Mouse (Mus musculus) liver, adult 2 months (tissue): Measurements from ENCODE around the gene Mlycd. TPM values are rescaled to one million over a fixed set of nuclear protein-coding genes. Genes with fewer than 3 reads are reported as not detected.

Source experiments
- DNase-seq: peaks from one replicate; pipeline ENCODE4 v3.0.0-alpha.2; 2011; ENCODE audit warnings: low read depth, low spot score; ENCODE audit errors: extremely low read depth
- H3K27ac ChIP-seq: fragments of 200-500 bp; replicated peaks from 2 replicates; pipeline ENCODE4 v1.5.1; 2012; ENCODE audit warnings: low read depth, mild to moderate bottlenecking, control low read depth, inconsistent platforms, low read length; ENCODE audit not compliant: insufficient read depth
- H3K27me3 ChIP-seq: fragments of 200-500 bp; 2 replicates; pipeline ENCODE4 v1.6.1; 2012; ENCODE audit warnings: mild to moderate bottlenecking, moderate library complexity, low read length, inconsistent platforms; ENCODE audit not compliant: control insufficient read depth, insufficient read depth
- H3K36me3 ChIP-seq: fragments of 200-500 bp; 2 replicates; pipeline ENCODE4 v1.6.1; 2012; ENCODE audit warnings: low read length, inconsistent platforms; ENCODE audit not compliant: control insufficient read depth, insufficient read depth
- H3K4me1 ChIP-seq: fragments of 200-500 bp; 2 replicates; pipeline ENCODE4 v1.6.1; 2011; ENCODE audit warnings: low read length; ENCODE audit not compliant: control insufficient read depth, insufficient read depth
- H3K4me3 ChIP-seq: fragments of 200-500 bp; 2 replicates; pipeline ENCODE4 v1.5.1; 2011; ENCODE audit warnings: low read depth, mild to moderate bottlenecking, control low read depth, low read length, moderate library complexity; ENCODE audit not compliant: insufficient read depth
- H3K79me2 ChIP-seq: fragments of 200-500 bp; 2 replicates; pipeline ENCODE4 v1.6.1; 2012; ENCODE audit warnings: inconsistent platforms, mild to moderate bottlenecking, low read length, moderate library complexity; ENCODE audit not compliant: control insufficient read depth, insufficient read depth
- H3K9ac ChIP-seq: fragments of 200-500 bp; 2 replicates; pipeline ENCODE4 v1.6.1; 2012; ENCODE audit warnings: low read depth, mild to moderate bottlenecking, control low read depth, inconsistent platforms, low read length
- CTCF ChIP-seq: fragments of 200-500 bp; IDR thresholded peaks from 2 replicates; pipeline ENCODE4 v1.5.1; 2011; ENCODE audit warnings: low read depth, low read length, control low read depth
- POLR2A ChIP-seq: fragments of 200-500 bp; IDR thresholded peaks from 2 replicates; pipeline ENCODE4 v1.6.1; 2011; ENCODE audit warnings: low read length, control low read depth; ENCODE audit not compliant: insufficient read depth; ENCODE audit errors: extremely low read depth
- WGBS: fragments of 180-500 bp; shearing (Covaris S2); methylation state at CpG from one replicate; pipeline ENCODE4 v1.1.7; 2018; 5-methylcytosine and 5-hydroxymethylcytosine counted together
- polyA plus RNA-seq: library from polyadenylated mRNA; depleted of rRNA; stranded (reverse); fragments of >200 nt; gene quantifications from 2 replicates; pipeline ENCODE4 v1.2.3, GENCODE M21; 2012
- total RNA-seq: library from RNA; depleted of rRNA; stranded (reverse); fragments of >200 nt; gene quantifications from 2 replicates; pipeline ENCODE4 v1.2.3, GENCODE M21; 2014

Gene Mlycd
- total and polyA plus RNA-seq, 2 experiments = 57.3 to 115 TPM

- H3K27ac ChIP-seq = peak overlapping the region; percentile 47
- peaks cover 54% of the 10 kb centered on the region for H3K4me1 ChIP-seq
- H3K4me3 ChIP-seq = no peak overlapping the region
- no peak for DNase-seq
- 46% methylated on average over 10 of the region's 10 CpGs for WGBS
- no peaks in the 10 kb centered on the region for H3K27me3 ChIP-seq
- TF ChIP-seq CTCF (no peak), POLR2A (no peak)
- no peaks in the 10 kb centered on the region for H3K79me2 ChIP-seq
- no peak overlapping the region for H3K9ac ChIP-seq
- no peaks in the 10 kb centered on the region for H3K36me3 ChIP-seq
These were observed 30.1 kb downstream of the Mlycd start for GRCm38 (mm10) chr8:119424740-119425139.

GRCm38 (mm10) chr8:119425533-119425932 lies 30.9 kb downstream of the Mlycd start:
- TF ChIP-seq CTCF (peak; percentile 35), POLR2A (no peak)
- Histone ChIP-seq H3K27me3 (no peaks in the 10 kb centered on the region), H3K27ac (peak overlapping the region; percentile 65), H3K4me1 (peaks cover 59% of the 10 kb centered on the region), H3K36me3 (no peaks in the 10 kb centered on the region), H3K79me2 (no peaks in the 10 kb centered on the region), H3K4me3 (no peak overlapping the region), H3K9ac (peak overlapping the region; percentile 12; the same call in 1 of the 2 replicates)
- 45% methylated on average over 10 of the region's 10 CpGs for WGBS
- no peak for DNase-seq

DNA sequence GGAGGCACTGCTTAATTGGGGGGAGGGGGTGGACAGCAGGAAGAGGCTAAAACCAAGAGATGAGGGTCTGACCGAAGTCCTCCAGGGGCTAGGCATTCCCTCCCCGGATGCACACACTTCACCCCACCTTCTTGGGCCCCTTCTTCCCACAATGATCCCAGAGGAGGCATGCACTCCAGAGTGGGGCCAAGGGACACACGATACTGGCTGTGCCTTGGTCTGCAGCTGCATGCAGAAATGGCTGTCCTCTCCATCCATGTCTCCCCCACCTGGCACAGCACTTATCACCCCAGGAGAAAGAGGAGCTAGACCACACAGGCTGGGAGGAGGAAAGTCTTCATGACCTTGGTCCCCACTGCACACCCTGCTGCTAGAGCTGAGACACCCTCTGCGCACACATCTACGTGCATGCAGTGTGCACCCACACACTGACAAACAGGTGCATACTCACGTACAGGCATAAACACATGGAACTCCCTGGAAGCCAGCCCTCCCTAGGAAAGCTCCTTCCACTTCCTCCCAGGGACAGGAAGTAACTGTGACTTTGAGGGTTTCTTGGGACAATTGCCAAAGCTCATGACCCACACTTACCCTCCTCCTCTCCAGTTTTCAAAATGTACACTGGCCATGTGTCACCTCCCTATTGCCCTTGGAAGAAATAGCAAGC lies 31.5 kb downstream of the Mlycd start:
- Histone ChIP-seq H3K9ac (peak overlapping the region; percentile 8; the same call in 1 of the 2 replicates), H3K4me3 (no peak overlapping the region)

DNA sequence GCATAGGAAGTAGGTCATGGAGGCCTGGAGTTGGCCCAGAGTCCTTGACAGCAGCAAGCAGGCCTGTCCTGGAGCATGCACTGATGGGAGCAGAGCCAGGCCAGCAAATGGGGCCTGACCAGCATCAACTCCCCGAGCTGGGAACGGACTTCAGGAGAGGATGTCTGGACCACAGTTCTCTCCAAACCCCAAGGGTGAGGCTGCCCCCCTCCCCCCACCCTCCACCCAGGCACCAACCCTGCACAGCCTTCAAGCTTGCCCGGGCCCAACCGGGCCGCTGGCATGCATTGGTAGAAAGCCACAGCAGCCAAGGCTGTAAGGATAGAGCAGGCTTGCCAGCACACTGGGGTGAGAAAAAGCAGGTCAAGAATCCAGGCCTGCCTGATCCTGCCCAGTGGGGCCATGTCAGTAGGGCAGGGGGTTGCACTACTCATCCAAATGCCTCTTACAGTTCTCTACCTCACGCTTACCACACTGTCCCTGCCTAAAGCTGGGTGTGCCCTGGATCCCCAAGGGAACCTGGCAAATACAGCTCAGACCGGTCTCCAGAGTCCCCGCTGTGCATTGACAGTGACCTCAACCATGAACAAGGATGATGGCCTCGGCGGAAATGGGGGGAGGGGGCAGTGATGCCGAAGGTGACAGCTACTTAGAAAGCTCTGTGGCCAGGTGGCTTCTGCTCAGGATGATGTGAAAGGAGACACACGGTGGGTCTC lies 33.1 kb downstream of the Mlycd start:
- Histone ChIP-seq H3K36me3 (no peaks in the 10 kb centered on the region), H3K4me1 (peaks cover 69% of the 10 kb centered on the region), H3K27ac (peak overlapping the region; percentile 72), H3K79me2 (no peaks in the 10 kb centered on the region), H3K27me3 (no peaks in the 10 kb centered on the region), H3K9ac (peak overlapping the region; percentile 24), H3K4me3 (peak overlapping the region; percentile 8; the same call in 1 of the 2 replicates)
- WGBS = 19% methylated on average over 12 of the region's 12 CpGs
- DNase-seq = peak; percentile 77
- no peak for TF ChIP-seq CTCF
- TF ChIP-seq POLR2A = no peak

More for the DNA sequence above, 31.5 kb downstream of the Mlycd start:
- TF ChIP-seq CTCF = no peak
- no peak for TF ChIP-seq POLR2A
- no peaks in the 10 kb centered on the region for H3K27me3 ChIP-seq
- 58% methylated on average over 6 of the region's 6 CpGs for WGBS
- no peaks in the 10 kb centered on the region for H3K36me3 ChIP-seq
- no peak for DNase-seq
- H3K4me1 ChIP-seq = peaks cover 65% of the 10 kb centered on the region
- H3K79me2 ChIP-seq = no peaks in the 10 kb centered on the region
- peak overlapping the region; percentile 72 for H3K27ac ChIP-seq

DNA sequence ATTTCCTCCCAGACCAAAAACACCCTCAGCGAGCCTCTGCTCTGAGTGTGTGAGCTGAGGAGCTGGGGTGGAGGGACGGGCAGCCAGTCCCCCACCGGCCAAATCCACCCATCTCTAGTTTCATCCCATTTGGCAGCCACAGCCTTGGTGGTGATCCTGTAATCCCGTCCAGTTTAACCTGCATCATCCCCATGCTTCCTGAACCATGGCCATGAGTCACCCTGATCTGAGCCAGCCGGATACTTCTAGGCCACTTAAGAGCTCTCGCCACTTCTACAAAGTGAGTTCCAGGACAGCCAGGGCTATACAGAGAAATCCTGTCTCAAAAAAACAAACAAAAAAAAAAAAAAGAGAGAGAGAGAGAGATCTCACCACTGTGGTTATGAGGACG lies 33.7 kb downstream of the Mlycd start:
- Histone ChIP-seq H3K79me2 (no peaks in the 10 kb centered on the region), H3K9ac (peak overlapping the region; percentile 30), H3K4me1 (peaks cover 72% of the 10 kb centered on the region), H3K27ac (peak overlapping the region; percentile 72), H3K27me3 (no peaks in the 10 kb centered on the region), H3K4me3 (peak overlapping the region; percentile 8; the same call in 1 of the 2 replicates), H3K36me3 (no peaks in the 10 kb centered on the region)
- DNase-seq = no peak
- 19% methylated on average over 7 of the region's 7 CpGs for WGBS
- no peak for TF ChIP-seq CTCF
- TF ChIP-seq POLR2A = no peak

GRCm38 (mm10) chr8:119428766-119429327 lies 34.2 kb downstream of the Mlycd start:
- no peaks in the 10 kb centered on the region for H3K27me3 ChIP-seq
- WGBS = 29% methylated on average over 5 of the region's 5 CpGs
- TF ChIP-seq CTCF (no peak), POLR2A (no peak)
- H3K79me2 ChIP-seq = no peaks in the 10 kb centered on the region
- peak; percentile 87 for DNase-seq
- H3K9ac ChIP-seq = peak overlapping the region; percentile 40
- peaks cover 69% of the 10 kb centered on the region for H3K4me1 ChIP-seq
- no peaks in the 10 kb centered on the region for H3K36me3 ChIP-seq
- no peak overlapping the region for H3K4me3 ChIP-seq
- H3K27ac ChIP-seq = peak overlapping the region; percentile 72
